Mouse (Mus musculus): ENCODE measurements around the gene Mgl2. TPM values are rescaled to one million over a fixed set of nuclear protein-coding genes. Genes with fewer than 3 reads are reported as not detected.

The Mgl2 gene
- polyA plus RNA-seq, 1 experiment, result 17.7 TPM

DNA sequence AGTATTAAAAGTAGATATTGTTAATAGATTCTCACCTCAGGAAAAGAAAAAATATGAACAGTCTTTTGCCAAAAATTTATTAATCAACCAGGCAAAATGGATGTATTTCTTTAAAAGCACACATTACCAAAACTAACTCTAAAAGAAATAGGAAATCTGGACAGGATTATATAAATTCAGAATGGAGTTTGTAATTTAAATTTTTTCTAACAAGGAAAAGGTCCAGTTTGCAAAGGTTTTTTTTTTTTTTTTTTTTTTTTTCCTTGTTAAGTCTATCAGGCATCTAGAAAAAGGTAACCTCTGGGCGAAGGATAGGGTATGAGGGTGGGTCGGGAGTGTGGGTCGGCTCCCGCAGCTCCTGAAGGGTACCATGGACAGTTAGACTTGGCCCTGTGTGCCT, 50.4 kb downstream of the Mgl2 start:
- TF ChIP-seq CTCF (IDR thresholded peaks at IDR 0.05; ENCODE audit: insufficient read depth, low read length) (no peak), POLR2A (IDR thresholded peaks at IDR 0.05; ENCODE audit: borderline replicate concordance, extremely low read depth, low read depth, low read length) (no peak)
- no peak for DNase-seq
- 89% methylated on average over 4 of the region's 4 CpGs for WGBS
- no peak overlapping the region for H3K4me3 ChIP-seq (replicated peaks; ENCODE audit: extremely low read depth, low read depth, low read length)
- H3K4me1 ChIP-seq (ENCODE audit: control insufficient read depth, insufficient read depth, low read length), result no peaks in the 10 kb centered on the region

GRCm38 (mm10) chr11:70185120-70185519, 55.0 kb downstream of the Mgl2 start:
- Histone ChIP-seq H3K4me3 (replicated peaks; ENCODE audit: extremely low read depth, low read depth, low read length) (no peak overlapping the region), H3K4me1 (ENCODE audit: control insufficient read depth, insufficient read depth, low read length) (no peaks in the 10 kb centered on the region)
- DNase-seq, result no peak
- WGBS, result 39% methylated on average over 7 of the region's 7 CpGs
- TF ChIP-seq CTCF (IDR thresholded peaks at IDR 0.05; ENCODE audit: insufficient read depth, low read length) (no peak), POLR2A (IDR thresholded peaks at IDR 0.05; ENCODE audit: borderline replicate concordance, extremely low read depth, low read depth, low read length) (no peak)

Other genes with a start within 250 kb of the Mgl2 start
- 12.6 and 19.1 TPM in 2 replicates for gene Kctd11, start 248.9 kb upstream of the Mgl2 start, polyA plus RNA-seq (2012; rRNA removed)
- gene Acap1, start 234.8 kb upstream of the Mgl2 start, polyA plus RNA-seq (2012; rRNA removed), result 11.2 and 14.3 TPM in 2 replicates
- gene 2810408A11Rik, start 229.3 kb upstream of the Mgl2 start, polyA plus RNA-seq (2012; rRNA removed), result 0.65 and 1.4 TPM in 2 replicates
- gene Neurl4, start 229.3 kb upstream of the Mgl2 start, polyA plus RNA-seq (2012; rRNA removed), result 47.7 and 58.1 TPM in 2 replicates
- gene Gps2, start 216.4 kb upstream of the Mgl2 start, polyA plus RNA-seq (2012; rRNA removed), result 104 and 112 TPM in 2 replicates
- 216 and 372 TPM in 2 replicates for gene Eif5a, start 208.4 kb upstream of the Mgl2 start, polyA plus RNA-seq (2012; rRNA removed)
- 4.6 and 6.7 TPM in 2 replicates for gene Ybx2, start 194.5 kb upstream of the Mgl2 start, polyA plus RNA-seq (2012; rRNA removed)
- gene Slc2a4, start 182.1 kb upstream of the Mgl2 start, polyA plus RNA-seq (2012; rRNA removed), result 22.3 and 40.4 TPM in 2 replicates
- gene Cldn7, start 165.6 kb upstream of the Mgl2 start, polyA plus RNA-seq (2012; rRNA removed), result 60.5 and 63.7 TPM in 2 replicates
- gene Ctdnep1, start 149.2 kb upstream of the Mgl2 start, polyA plus RNA-seq (2012; rRNA removed), result 88.3 and 102 TPM in 2 replicates
- gene Elp5, start 147.8 kb upstream of the Mgl2 start, polyA plus RNA-seq (2012; rRNA removed), result 38.5 and 53.8 TPM in 2 replicates
- 333 and 615 TPM in 2 replicates for gene Gabarap, start 139.2 kb upstream of the Mgl2 start, polyA plus RNA-seq (2012; rRNA removed)
- gene Phf23, start 134.6 kb upstream of the Mgl2 start, polyA plus RNA-seq (2012; rRNA removed), result 15.0 and 22.9 TPM in 2 replicates
- gene Dvl2, start 129.7 kb upstream of the Mgl2 start, polyA plus RNA-seq (2012; rRNA removed), result 16.7 and 20.8 TPM in 2 replicates
- 63.1 and 88.6 TPM in 2 replicates for gene Acadvl, start 114.9 kb upstream of the Mgl2 start, polyA plus RNA-seq (2012; rRNA removed)
- gene Dlg4, start 113.4 kb upstream of the Mgl2 start, polyA plus RNA-seq (2012; rRNA removed), result 28.0 and 33.7 TPM in 2 replicates
- 2.4 and 4.9 TPM in 2 replicates for gene Asgr1, start 76.2 kb upstream of the Mgl2 start, polyA plus RNA-seq (2012; rRNA removed)
- gene Asgr2, start 37.7 kb upstream of the Mgl2 start, polyA plus RNA-seq (2012; rRNA removed), result 0.51 and 0.52 TPM in 2 replicates
- gene Clec10a, start 25.9 kb downstream of the Mgl2 start, polyA plus RNA-seq (2012; rRNA removed), result 4.0 and 4.2 TPM in 2 replicates
- gene Slc16a11, start 82.4 kb downstream of the Mgl2 start, polyA plus RNA-seq (2012; rRNA removed), result 211 and 239 TPM in 2 replicates
- gene Slc16a13, start 90.7 kb downstream of the Mgl2 start, polyA plus RNA-seq (2012; rRNA removed), result 9.2 and 11.3 TPM in 2 replicates
- 21.9 and 25.6 TPM in 2 replicates for gene Bcl6b, start 99.5 kb downstream of the Mgl2 start, polyA plus RNA-seq (2012; rRNA removed)
- gene 0610010K14Rik, start 107.6 kb downstream of the Mgl2 start, polyA plus RNA-seq (2012; rRNA removed), result 79.0 and 80.9 TPM in 2 replicates
- 6.6 and 7.2 TPM in 2 replicates for gene Gm21988, start 109.5 kb downstream of the Mgl2 start, polyA plus RNA-seq (2012; rRNA removed)
- 143 and 168 TPM in 2 replicates for gene Rnasek, start 109.5 kb downstream of the Mgl2 start, polyA plus RNA-seq (2012; rRNA removed)
- gene Alox12, start 125.0 kb downstream of the Mgl2 start, polyA plus RNA-seq (2012; rRNA removed), result 4.6 and 9.2 TPM in 2 replicates
- gene Alox12e, start 192.3 kb downstream of the Mgl2 start, polyA plus RNA-seq (2012; rRNA removed), result 0.31 and 0.40 TPM in 2 replicates
- 4.2 and 14.2 TPM in 2 replicates for gene Alox15, start 221.7 kb downstream of the Mgl2 start, polyA plus RNA-seq (2012; rRNA removed)